Comparison of ENCODE assay signal across 9 mouse cellular contexts in genomic region chrX:77795858-77796174, GRCm38 (mm10). TPM values are rescaled to one million over a fixed set of nuclear protein-coding genes. Genes with fewer than 3 reads are reported as not detected.
DNase-seq lines count a peak whose midpoint lies in the region; ATAC-seq lines count a peak whose summit lies in the region.
"Had no signal": no experiment of that assay in that cellular context is flagged by ENCODE, and none has a peak within 500 bp of the region (broad histone marks: within the 10 kb centered on the region; RNA-seq: fewer than 3 reads in every experiment).

No protein-coding gene starts in this region.

- ATAC-seq in forebrain, embryonic 11.5 days (replicated peaks; ENCODE audit: low FRiP score) = peak; percentile 98
- peak; percentile 98 for ATAC-seq in heart, embryonic 16.5 days (replicated peaks; ENCODE audit: extremely low read depth, insufficient read depth, low FRiP score)
- ATAC-seq in liver, embryonic 15.5 days (ENCODE audit: insufficient read depth) = peak; percentile 92
- peak; percentile 95 for ATAC-seq in neural tube, embryonic 11.5 days (ENCODE audit: insufficient read depth, low FRiP score, low TSS enrichment)
- ATAC-seq in stomach, embryonic 16.5 days (ENCODE audit: insufficient read depth, low FRiP score) = peak; percentile 95

- WGBS in forebrain, embryonic 11.5 days = 13% methylated on average over 28 of the region's 30 CpGs
- WGBS in heart, embryonic 16.5 days = 6% methylated on average over 28 of the region's 30 CpGs
- WGBS in liver, embryonic 15.5 days (ENCODE audit: insufficient replicate concordance) = under 1% methylated on average over 27 of the region's 30 CpGs
- WGBS in neural tube, embryonic 11.5 days = 4% methylated on average over 11 of the region's 30 CpGs
- 17% methylated on average over 30 of the region's 30 CpGs for WGBS in stomach, embryonic 16.5 days

- peak overlapping the region; percentile 64 for H3K4me2 ChIP-seq in forebrain, embryonic 11.5 days (ENCODE audit: low read depth, low read length, severe bottlenecking)
- peak overlapping the region; percentile 69 for H3K4me2 ChIP-seq in heart, embryonic 16.5 days (ENCODE audit: low read depth, low read length)
- H3K4me2 ChIP-seq in liver, embryonic 15.5 days = peak overlapping the region; percentile 68
- peak overlapping the region; percentile 47 for H3K4me2 ChIP-seq in neural tube, embryonic 11.5 days (ENCODE audit: low read depth)
- H3K4me2 ChIP-seq in stomach, embryonic 16.5 days (ENCODE audit: low read depth, low read length) = peak overlapping the region; percentile 56

- peak overlapping the region; percentile 97 for H3K27ac ChIP-seq in brown adipose tissue, adult 24 weeks (replicated peaks; ENCODE audit: low read depth, low read length)
- no peak overlapping the region for H3K27ac ChIP-seq in forebrain, embryonic 11.5 days (ENCODE audit: low read depth, low read length)
- H3K27ac ChIP-seq in heart, embryonic 16.5 days (ENCODE audit: low read length) = peak overlapping the region; percentile 75
- H3K27ac ChIP-seq in liver, embryonic 15.5 days (replicated peaks) = no peak overlapping the region
- H3K27ac ChIP-seq in neural tube, embryonic 11.5 days (ENCODE audit: low read depth, low read length) = no peak overlapping the region
- peak overlapping the region; percentile 86 for H3K27ac ChIP-seq in stomach, embryonic 16.5 days (ENCODE audit: low read length)

- no peaks in the 10 kb centered on the region for H3K36me3 ChIP-seq in forebrain, embryonic 11.5 days (ENCODE audit: control insufficient read depth, insufficient read depth, low read length)
- H3K36me3 ChIP-seq in heart, embryonic 16.5 days (ENCODE audit: control insufficient read depth, insufficient read depth) = no peaks in the 10 kb centered on the region
- H3K36me3 ChIP-seq in liver, embryonic 15.5 days (replicated peaks) = no peaks in the 10 kb centered on the region
- no peaks in the 10 kb centered on the region for H3K36me3 ChIP-seq in neural tube, embryonic 11.5 days (ENCODE audit: control insufficient read depth, insufficient read depth, low read length)
- no peaks in the 10 kb centered on the region for H3K36me3 ChIP-seq in stomach, embryonic 16.5 days (ENCODE audit: control insufficient read depth, insufficient read depth, low read length)

- peak overlapping the region; percentile 52 for H3K9ac ChIP-seq in forebrain, embryonic 11.5 days (ENCODE audit: low read length)
- peak overlapping the region; percentile 79 for H3K9ac ChIP-seq in heart, embryonic 16.5 days (ENCODE audit: low read length)
- peak overlapping the region; percentile 32; the same call in 1 of the 2 replicates for H3K9ac ChIP-seq in liver, embryonic 15.5 days
- peak overlapping the region; percentile 59 for H3K9ac ChIP-seq in neural tube, embryonic 11.5 days (ENCODE audit: low read length)
- H3K9ac ChIP-seq in stomach, embryonic 16.5 days (ENCODE audit: low read length) = peak overlapping the region; percentile 72

- H3K4me3 ChIP-seq in brown adipose tissue, adult 24 weeks (ENCODE audit: insufficient read depth, low read depth, low read length) = peak overlapping the region; percentile 82
- H3K4me3 ChIP-seq in forebrain, embryonic 11.5 days (ENCODE audit: low read depth, low read length) = peak overlapping the region; percentile 51
- H3K4me3 ChIP-seq in heart, embryonic 16.5 days (ENCODE audit: low read length) = peak overlapping the region; percentile 68
- peak overlapping the region; percentile 62 for H3K4me3 ChIP-seq in liver, embryonic 15.5 days (replicated peaks)
- H3K4me3 ChIP-seq in neural tube, embryonic 11.5 days (ENCODE audit: low read depth, low read length) = peak overlapping the region; percentile 57
- H3K4me3 ChIP-seq in stomach, embryonic 16.5 days (replicated peaks; ENCODE audit: low read length) = peak overlapping the region; percentile 62

- peaks cover 4% of the 10 kb centered on the region; the same call in 1 of the 2 replicates for H3K4me1 ChIP-seq in brown adipose tissue, adult 24 weeks (ENCODE audit: control insufficient read depth, insufficient read depth, insufficient read length, low read length)
- no peaks in the 10 kb centered on the region for H3K4me1 ChIP-seq in forebrain, embryonic 11.5 days (replicated peaks; ENCODE audit: control insufficient read depth, insufficient read depth, low read length)
- no peaks in the 10 kb centered on the region; the same call in 1 of the 2 replicates for H3K4me1 ChIP-seq in heart, embryonic 16.5 days (ENCODE audit: control insufficient read depth, insufficient read depth, low read length)
- H3K4me1 ChIP-seq in liver, embryonic 15.5 days (replicated peaks) = no peaks in the 10 kb centered on the region
- H3K4me1 ChIP-seq in neural tube, embryonic 11.5 days (ENCODE audit: control insufficient read depth, insufficient read depth, low read length) = no peaks in the 10 kb centered on the region
- H3K4me1 ChIP-seq in stomach, embryonic 16.5 days (ENCODE audit: control insufficient read depth, insufficient read depth, low read length) = 0 out of 2 replicates have a peak, but pooled peaks cover 4% of the 10 kb centered on the region

- peak; percentile 84 to 88 for DNase-seq in CD8-positive naive resting alpha-beta T cell, adult 2 months (ENCODE audit: low read depth in 2 of 2, low spot score in 2 of 2)
- peak; percentile 91 for DNase-seq in forebrain, embryonic 11.5 days (ENCODE audit: low spot score)
- DNase-seq in kidney, postnatal 36 days = peak; percentile 92 to 93
- peak; percentile 86 for DNase-seq in neural tube, embryonic 11.5 days (ENCODE audit: low spot score)

- no peaks in the 10 kb centered on the region for H3K9me3 ChIP-seq in forebrain, embryonic 11.5 days (ENCODE audit: control insufficient read depth, low read length)
- no peaks in the 10 kb centered on the region for H3K9me3 ChIP-seq in heart, embryonic 16.5 days (replicated peaks; ENCODE audit: control insufficient read depth, low read length)
- no peaks in the 10 kb centered on the region for H3K9me3 ChIP-seq in liver, embryonic 15.5 days (replicated peaks)
- H3K9me3 ChIP-seq in neural tube, embryonic 11.5 days (ENCODE audit: control insufficient read depth, low read length) = no peaks in the 10 kb centered on the region
- H3K9me3 ChIP-seq in stomach, embryonic 16.5 days (replicated peaks; ENCODE audit: control insufficient read depth, low read length) = no peaks in the 10 kb centered on the region

- no peaks in the 10 kb centered on the region for H3K27me3 ChIP-seq in forebrain, embryonic 11.5 days (ENCODE audit: control insufficient read depth, insufficient read depth, low read length)
- H3K27me3 ChIP-seq in heart, embryonic 16.5 days (ENCODE audit: control insufficient read depth, insufficient read depth, low read length) = no peaks in the 10 kb centered on the region
- H3K27me3 ChIP-seq in liver, embryonic 15.5 days = no peaks in the 10 kb centered on the region
- no peaks in the 10 kb centered on the region for H3K27me3 ChIP-seq in neural tube, embryonic 11.5 days (ENCODE audit: control insufficient read depth, insufficient read depth, low read length)
- no peaks in the 10 kb centered on the region for H3K27me3 ChIP-seq in stomach, embryonic 16.5 days (ENCODE audit: control insufficient read depth, insufficient read depth, low read length)

RNA-seq across cellular contexts. Expression of gene Prkx, which starts 0.3 kb away (rescaled TPM):
- polyA plus RNA-seq in brown adipose tissue, adult 24 weeks (2012; ENCODE audit: insufficient read depth, insufficient read length, missing spikeins) = 8.0 and 8.1 TPM in 2 replicates
- polyA plus RNA-seq in forebrain, embryonic 11.5 days (2014; fragmentation: Nextera tagmentation; extraction: Ambion mirVana) = 16.9 and 17.7 TPM in 2 replicates
- polyA plus RNA-seq in heart, embryonic 16.5 days (2015; fragmentation: Nextera tagmentation; extraction: Ambion mirVana) = 12.8 and 14.1 TPM in 2 replicates
- polyA plus RNA-seq in liver, embryonic 15.5 days (2015; fragmentation: Nextera tagmentation; extraction: Ambion mirVana) = 1.8 and 2.0 TPM in 2 replicates
- polyA plus RNA-seq in neural tube, embryonic 11.5 days (2014; fragmentation: Nextera tagmentation; extraction: Ambion mirVana) = 19.6 and 21.5 TPM in 2 replicates
- 11.9 and 13.3 TPM in 2 replicates for polyA plus RNA-seq in stomach, embryonic 16.5 days (2015; fragmentation: Nextera tagmentation; extraction: Ambion mirVana)

RNA-seq across cellular contexts. Expression of gene Pbsn, which starts 57.6 kb away (rescaled TPM):
- not detected in 2 replicates for polyA plus RNA-seq in brown adipose tissue, adult 24 weeks (2012; ENCODE audit: insufficient read depth, insufficient read length, missing spikeins)
- not detected in 2 replicates for polyA plus RNA-seq in forebrain, embryonic 11.5 days (2014; fragmentation: Nextera tagmentation; extraction: Ambion mirVana)
- polyA plus RNA-seq in heart, embryonic 16.5 days (2015; fragmentation: Nextera tagmentation; extraction: Ambion mirVana) = not detected in 2 replicates
- not detected in 2 replicates for polyA plus RNA-seq in liver, embryonic 15.5 days (2015; fragmentation: Nextera tagmentation; extraction: Ambion mirVana)
- not detected in 2 replicates for polyA plus RNA-seq in neural tube, embryonic 11.5 days (2014; fragmentation: Nextera tagmentation; extraction: Ambion mirVana)
- not detected in 2 replicates for polyA plus RNA-seq in stomach, embryonic 16.5 days (2015; fragmentation: Nextera tagmentation; extraction: Ambion mirVana)
- polyA plus RNA-seq: large intestine, adult 2 months had no signal

Comparison
In these comparisons a context has a peak if more than half of its experiments do, and no peak if none do; other contexts are left out.
1. H3K27ac ChIP-seq: peak in brown adipose tissue, adult 24 weeks (single experiment), heart, embryonic 16.5 days (single experiment) and stomach, embryonic 16.5 days (single experiment); none in forebrain, embryonic 11.5 days (single experiment), liver, embryonic 15.5 days (single experiment) and neural tube, embryonic 11.5 days (single experiment).
2. Peak in every context shown above with its lines, with median percentiles within 50 percentile points of each other: DNase-seq, H3K4me3 ChIP-seq, ATAC-seq, H3K4me2 ChIP-seq and H3K9ac ChIP-seq.